Mouse (Mus musculus) erythroblast, embryonic 14.5 days (primary cell): ENCODE results near the gene Ank3. TPM values are rescaled to one million over a fixed set of nuclear protein-coding genes. Genes with fewer than 3 reads are reported as not detected.

Experiments used
- H3K27me3 ChIP-seq: 2 replicates; pipeline ENCODE4 v1.6.1; 2012; ENCODE audit warnings: inconsistent platforms; ENCODE audit not compliant: control insufficient read depth
- H3K36me3 ChIP-seq: 2 replicates; pipeline ENCODE4 v1.6.1; 2012; ENCODE audit warnings: mild to moderate bottlenecking, inconsistent platforms; ENCODE audit not compliant: control insufficient read depth
- H3K4me1 ChIP-seq: 2 replicates; pipeline ENCODE4 v1.6.1; 2012; ENCODE audit warnings: inconsistent platforms; ENCODE audit not compliant: control insufficient read depth
- H3K4me3 ChIP-seq: replicated peaks from 2 replicates; pipeline ENCODE3; 2012; ENCODE audit warnings: moderate library complexity, mild to moderate bottlenecking, inconsistent platforms
- H3K9me3 ChIP-seq: 2 replicates; pipeline ENCODE4 v1.6.1; 2012; ENCODE audit warnings: low read length, inconsistent platforms, mixed read lengths; ENCODE audit not compliant: control insufficient read depth
- GATA1 ChIP-seq: IDR thresholded peaks from 2 replicates; pipeline ENCODE4 v1.6.1; 2012; ENCODE audit warnings: low read length, inconsistent platforms, mixed read lengths
- TAL1 ChIP-seq: IDR thresholded peaks from 3 replicates; pipeline ENCODE4 v1.6.1; 2012; ENCODE audit warnings: low read length, inconsistent platforms, mixed read lengths
- polyA plus RNA-seq: library from polyadenylated mRNA; stranded (reverse); fragments of >175 nt; gene quantifications from 2 replicates; pipeline ENCODE4 v1.2.3, GENCODE M21; 2012

The Ank3 gene
- polyA plus RNA-seq, 1 experiment, result 0.03 TPM

DNA sequence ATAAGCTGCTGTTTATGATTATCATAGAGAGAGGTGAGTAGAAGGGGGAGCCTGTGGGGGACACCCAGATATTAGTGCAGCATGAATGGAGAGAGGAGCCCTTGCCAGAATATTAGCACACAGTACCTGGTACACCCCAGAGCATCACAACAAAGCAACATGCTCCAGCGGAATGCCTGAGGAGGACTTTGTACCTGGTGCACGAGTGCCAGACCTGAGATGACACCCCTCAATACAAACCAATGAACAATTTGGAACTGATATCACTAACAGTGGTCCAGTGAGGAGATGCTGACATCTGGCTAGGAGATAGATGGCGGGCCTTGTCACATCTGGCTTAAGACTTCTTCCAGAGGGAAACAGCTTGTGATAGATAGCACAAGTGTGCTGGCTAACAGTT, 150.2 kb downstream of the Ank3 start:
- no peaks in the 10 kb centered on the region for H3K4me1 ChIP-seq
- H3K4me3 ChIP-seq, result no peak overlapping the region
- TF ChIP-seq TAL1, result no peak
- H3K9me3 ChIP-seq, result no peaks in the 10 kb centered on the region
- H3K36me3 ChIP-seq, result no peaks in the 10 kb centered on the region
- H3K27me3 ChIP-seq, result no peaks in the 10 kb centered on the region

- H3K9me3 ChIP-seq, result no peaks in the 10 kb centered on the region
- no peaks in the 10 kb centered on the region for H3K27me3 ChIP-seq
- TF ChIP-seq TAL1 (no peak), GATA1 (no peak)
- no peak overlapping the region for H3K4me3 ChIP-seq
- no peaks in the 10 kb centered on the region for H3K36me3 ChIP-seq
- no peaks in the 10 kb centered on the region for H3K4me1 ChIP-seq
These were observed 150.6 kb downstream of the Ank3 start for GRCm38 (mm10) chr10:69549221-69549620.

DNA sequence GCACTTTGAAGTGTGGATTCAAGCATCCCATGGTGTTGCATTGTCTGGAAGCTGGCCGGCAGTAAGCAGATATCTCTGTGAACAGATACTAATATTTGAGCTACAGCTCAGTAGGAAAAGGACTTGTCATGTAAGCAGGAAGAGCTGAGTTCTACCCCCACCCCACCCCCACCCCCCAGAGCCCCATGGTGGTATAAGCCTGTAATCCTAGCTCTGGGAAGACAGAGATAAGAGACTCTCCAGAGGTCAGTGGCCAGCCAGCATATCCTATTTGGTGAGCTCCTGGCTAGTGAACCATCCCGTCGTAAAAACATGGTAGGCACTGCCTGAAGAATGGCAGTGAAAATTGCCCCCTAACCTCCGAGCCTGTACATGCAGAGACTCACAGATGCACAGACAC, 152.3 kb downstream of the Ank3 start:
- Histone ChIP-seq H3K36me3 (no peaks in the 10 kb centered on the region), H3K27me3 (no peaks in the 10 kb centered on the region), H3K9me3 (peaks cover 3% of the 10 kb centered on the region; the same call in 1 of the 2 replicates), H3K4me1 (no peaks in the 10 kb centered on the region), H3K4me3 (no peak overlapping the region)
- TF ChIP-seq GATA1, result no peak
- TF ChIP-seq TAL1, result no peak

DNA sequence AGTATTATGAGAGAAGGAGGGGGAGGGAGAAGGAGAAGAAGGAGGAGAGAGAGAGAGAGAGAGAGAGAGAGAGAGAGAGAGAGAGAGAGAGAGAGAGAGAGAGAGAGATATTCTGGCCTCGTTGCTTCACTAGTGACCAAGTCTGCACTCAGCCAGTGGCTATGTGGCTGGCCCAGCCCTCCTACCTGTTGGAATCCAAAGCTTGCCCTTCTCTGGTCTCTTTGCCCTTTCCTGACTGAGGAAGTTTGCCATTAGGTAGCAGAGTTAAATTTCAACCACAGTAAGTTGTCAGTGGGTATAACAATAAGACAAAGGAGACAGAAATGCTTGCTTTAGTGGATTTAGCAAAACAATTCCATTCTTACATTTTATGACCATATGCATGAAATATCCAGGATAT, 154.5 kb downstream of the Ank3 start:
- Histone ChIP-seq H3K4me3 (no peak overlapping the region), H3K36me3 (no peaks in the 10 kb centered on the region), H3K4me1 (no peaks in the 10 kb centered on the region), H3K9me3 (peaks cover 3% of the 10 kb centered on the region; the same call in 1 of the 2 replicates), H3K27me3 (no peaks in the 10 kb centered on the region)
- TF ChIP-seq TAL1, result no peak
- TF ChIP-seq GATA1, result no peak

GRCm38 (mm10) chr10:69555592-69555991, 157.0 kb downstream of the Ank3 start:
- TF ChIP-seq GATA1 (no peak), TAL1 (peak; percentile 26; the same call in 1 of the 3 replicates)
- Histone ChIP-seq H3K36me3 (no peaks in the 10 kb centered on the region), H3K27me3 (no peaks in the 10 kb centered on the region), H3K9me3 (peaks cover 3% of the 10 kb centered on the region; the same call in 1 of the 2 replicates), H3K4me1 (no peaks in the 10 kb centered on the region), H3K4me3 (no peak overlapping the region)

DNA sequence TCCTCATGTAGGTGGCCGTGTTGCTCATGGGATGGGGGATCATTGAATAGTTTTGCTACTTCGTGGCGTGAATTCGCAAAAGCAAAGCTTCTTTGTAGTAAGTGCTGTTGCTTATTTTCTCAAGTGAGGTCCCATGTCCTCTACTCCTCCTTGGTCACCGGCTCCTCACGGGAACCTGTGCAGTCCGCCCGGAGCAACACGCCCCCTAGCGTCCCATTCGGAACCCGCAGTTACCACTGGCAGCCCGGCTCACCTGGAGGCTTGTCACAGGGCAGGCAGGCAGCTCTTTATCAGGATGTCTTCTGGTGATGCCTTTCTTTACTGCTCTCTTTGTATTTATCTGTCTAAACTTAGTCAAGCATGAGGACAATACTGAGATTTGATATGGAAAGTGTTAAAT, 157.7 kb downstream of the Ank3 start:
- Histone ChIP-seq H3K4me1 (no peaks in the 10 kb centered on the region), H3K9me3 (peaks cover 3% of the 10 kb centered on the region; the same call in 1 of the 2 replicates), H3K4me3 (no peak overlapping the region), H3K27me3 (no peaks in the 10 kb centered on the region), H3K36me3 (no peaks in the 10 kb centered on the region)
- TF ChIP-seq GATA1, result no peak
- no peak for TF ChIP-seq TAL1

- Histone ChIP-seq H3K36me3 (no peaks in the 10 kb centered on the region), H3K4me3 (no peak overlapping the region), H3K27me3 (no peaks in the 10 kb centered on the region), H3K9me3 (peaks cover 3% of the 10 kb centered on the region), H3K4me1 (no peaks in the 10 kb centered on the region)
- TF ChIP-seq GATA1, result no peak
These were observed 161.7 kb downstream of the Ank3 start for GRCm38 (mm10) chr10:69560237-69560636.

DNA sequence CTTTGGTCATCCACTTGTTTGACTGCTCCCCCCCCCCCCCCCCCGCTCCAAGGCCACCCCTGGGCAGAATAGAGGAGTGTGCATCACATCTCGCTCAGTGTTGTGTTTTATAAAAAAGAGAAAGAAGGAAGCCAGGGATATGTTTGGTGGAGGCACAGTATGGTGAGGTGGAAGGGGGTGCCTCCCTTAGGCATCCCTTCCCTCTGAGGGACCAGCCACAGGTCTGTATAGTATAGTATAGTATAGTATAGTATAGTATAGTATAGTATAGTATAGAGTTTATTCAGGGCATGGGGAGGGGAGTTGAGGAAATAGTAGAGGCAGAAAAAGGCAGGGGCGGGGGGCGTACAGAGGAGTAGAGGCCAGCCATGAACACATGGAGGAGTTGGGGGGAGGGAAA, 164.4 kb downstream of the Ank3 start:
- H3K4me3 ChIP-seq, result no peak overlapping the region
- no peaks in the 10 kb centered on the region for H3K27me3 ChIP-seq
- H3K36me3 ChIP-seq, result no peaks in the 10 kb centered on the region
- TF ChIP-seq GATA1 (no peak), TAL1 (no peak)
- no peaks in the 10 kb centered on the region for H3K4me1 ChIP-seq
- no peaks in the 10 kb centered on the region; the same call in 1 of the 2 replicates for H3K9me3 ChIP-seq

- H3K27me3 ChIP-seq, result no peaks in the 10 kb centered on the region
- no peak for TF ChIP-seq TAL1
- no peak for TF ChIP-seq GATA1
These were observed 166.5 kb downstream of the Ank3 start for GRCm38 (mm10) chr10:69565052-69565451.

GRCm38 (mm10) chr10:69568976-69569375, 170.4 kb downstream of the Ank3 start:
- Histone ChIP-seq H3K9me3 (no peaks in the 10 kb centered on the region), H3K4me3 (no peak overlapping the region), H3K36me3 (no peaks in the 10 kb centered on the region), H3K4me1 (no peaks in the 10 kb centered on the region), H3K27me3 (peaks cover 11% of the 10 kb centered on the region)
- no peak for TF ChIP-seq GATA1
- TF ChIP-seq TAL1, result no peak

More at GRCm38 (mm10) chr10:69565052-69565451, 166.5 kb downstream of the Ank3 start:
- Histone ChIP-seq H3K36me3 (no peaks in the 10 kb centered on the region), H3K4me3 (no peak overlapping the region), H3K4me1 (no peaks in the 10 kb centered on the region), H3K9me3 (no peaks in the 10 kb centered on the region; the same call in 1 of the 2 replicates)
